Mouse (Mus musculus) cerebellum, postnatal 14 days (tissue): ENCODE data around the gene Rbms2.
A peak's percentile ranks its signal among the peaks of the same experiment; 100 is the strongest.

ENCODE experiments used
- DNase-seq, 2 experiments: peaks; one replicate each; pipeline ENCODE4 v3.0.0; 2021; ENCODE audit warnings: mixed read lengths in 2 of 2

The Rbms2 gene

DNA sequence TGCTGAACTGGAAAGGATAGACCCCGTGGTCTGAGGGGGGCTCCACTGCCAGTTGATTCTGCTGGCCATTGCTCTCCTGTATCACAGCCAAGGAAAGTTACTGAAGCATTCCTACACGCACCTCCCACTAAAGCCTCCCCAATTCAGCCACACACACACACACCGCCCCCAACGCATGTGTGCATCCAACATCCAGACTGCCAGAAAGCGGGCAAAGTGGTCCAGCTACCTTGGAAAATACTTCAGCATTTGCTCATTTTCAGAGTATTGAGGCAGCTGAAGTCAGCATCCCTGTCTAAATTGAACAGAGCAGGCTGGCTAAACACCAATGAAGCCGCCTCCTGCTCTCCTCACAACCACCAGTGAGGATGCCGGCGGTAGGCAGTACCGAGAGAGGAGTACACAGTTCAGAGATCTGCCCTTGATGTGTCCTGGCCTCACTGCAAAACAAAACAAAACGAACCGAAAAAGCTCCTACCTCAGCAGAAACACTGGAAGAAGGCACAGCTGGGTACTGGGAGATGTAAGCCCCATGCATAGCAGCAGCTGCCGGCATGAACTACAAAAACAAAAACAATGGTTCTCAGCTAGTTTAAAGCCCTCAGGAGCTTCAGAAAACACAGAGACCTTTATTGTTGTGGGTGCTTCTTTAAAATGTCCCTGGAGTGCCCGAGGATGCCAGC is 46.3 kb downstream of the Rbms2 start:
- no peak for DNase-seq

DNA sequence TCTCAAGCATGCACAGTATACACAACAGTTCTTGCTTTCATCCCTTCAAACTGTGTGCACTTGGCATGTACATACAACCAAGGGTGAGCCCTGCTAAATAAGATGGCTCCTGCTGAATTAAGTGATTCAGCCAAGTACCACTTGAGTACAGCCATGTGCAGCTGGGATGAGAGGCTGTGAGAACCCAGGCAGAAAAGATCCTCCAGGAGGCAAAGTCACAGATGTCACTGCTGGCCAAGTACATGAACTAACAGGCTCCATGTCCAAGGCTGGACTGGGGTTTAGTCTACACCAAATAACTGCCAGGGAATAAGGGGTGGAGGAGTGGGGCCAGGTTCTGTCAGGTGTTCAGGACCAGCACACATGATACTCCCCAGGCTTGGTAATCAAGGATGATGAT is 48.3 kb downstream of the Rbms2 start:
- peak in 1 of 2 experiments; percentile 22 for DNase-seq

DNA sequence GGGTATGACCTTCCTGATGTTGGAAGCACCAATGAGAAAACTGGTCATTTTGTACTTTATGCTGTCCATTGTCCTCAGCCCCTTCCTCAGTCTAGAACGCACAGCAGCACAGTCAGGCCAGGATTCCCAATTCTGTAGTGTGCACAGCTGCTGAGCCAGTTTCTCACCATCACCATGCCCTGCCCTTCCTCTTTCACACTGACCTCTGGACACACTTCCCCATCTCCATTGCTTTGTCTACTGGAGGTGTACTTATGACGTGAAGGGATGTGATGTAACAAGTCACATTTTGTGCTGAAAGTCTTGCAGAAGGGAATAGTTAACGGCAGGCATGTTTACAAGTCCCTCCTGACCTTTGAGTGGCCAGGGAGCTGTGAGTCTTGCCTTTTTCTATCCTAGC is 48.8 kb downstream of the Rbms2 start:
- no peak for DNase-seq

DNA sequence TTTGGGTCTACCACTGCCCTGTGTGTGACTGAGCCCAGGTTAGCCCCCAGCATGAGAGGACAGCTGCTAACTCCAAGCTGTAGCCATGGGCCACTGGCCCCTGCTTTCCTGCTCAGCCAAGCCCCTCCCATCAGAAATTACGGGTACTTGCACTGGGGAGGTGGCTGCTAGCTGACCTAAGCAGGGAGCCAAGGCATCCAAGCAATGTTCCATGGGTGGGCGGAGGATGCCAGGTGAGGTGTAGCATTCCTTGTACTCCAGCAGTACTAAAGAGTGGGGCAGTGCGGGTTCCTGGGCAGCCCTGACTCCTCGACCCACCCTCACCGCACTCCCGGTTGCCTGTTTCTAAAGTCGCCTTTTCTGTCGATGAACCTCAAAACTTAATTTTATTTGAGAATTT is 52.0 kb downstream of the Rbms2 start:
- no peak for DNase-seq

DNA sequence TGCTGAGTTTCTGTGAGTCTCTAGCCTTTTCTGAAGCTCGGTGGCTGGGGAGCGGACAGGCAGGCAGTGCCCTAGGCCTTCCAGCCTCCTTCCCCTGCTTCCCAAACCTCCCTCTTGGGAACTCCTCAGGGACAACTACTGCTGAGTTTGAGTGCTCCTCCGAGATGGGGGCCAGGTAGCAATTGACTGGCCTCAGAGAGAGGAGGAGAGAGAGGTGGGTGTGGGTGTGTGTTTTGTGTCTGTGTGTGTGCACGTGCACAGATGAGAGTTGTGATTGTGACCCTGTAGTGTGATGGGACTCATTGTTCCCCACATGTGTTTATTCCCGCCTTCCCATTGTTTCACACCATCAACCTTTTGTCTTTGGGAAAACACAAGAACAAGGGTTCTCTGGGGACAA is 52.6 kb downstream of the Rbms2 start:
- no peak for DNase-seq

DNA sequence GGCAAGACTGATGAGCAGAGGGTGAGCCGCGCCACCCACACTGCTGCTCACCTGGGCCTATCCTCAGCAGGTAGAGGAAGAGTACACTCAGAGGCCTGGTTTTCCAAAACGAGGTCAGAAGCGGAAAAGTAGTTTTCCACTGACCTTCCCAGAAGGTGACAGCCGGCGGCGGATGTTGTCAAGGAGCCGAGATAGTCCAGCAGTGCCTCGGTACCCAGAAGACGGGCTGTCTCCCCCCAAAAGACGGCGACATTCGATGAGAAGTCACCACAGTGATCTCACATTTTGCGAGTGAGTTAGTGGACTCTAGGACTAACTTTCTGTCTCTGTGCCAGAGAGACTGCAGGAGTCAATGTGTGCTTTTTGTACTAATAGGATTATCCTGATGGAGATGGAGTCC is 54.1 kb downstream of the Rbms2 start:
- DNase-seq = no peak

DNA sequence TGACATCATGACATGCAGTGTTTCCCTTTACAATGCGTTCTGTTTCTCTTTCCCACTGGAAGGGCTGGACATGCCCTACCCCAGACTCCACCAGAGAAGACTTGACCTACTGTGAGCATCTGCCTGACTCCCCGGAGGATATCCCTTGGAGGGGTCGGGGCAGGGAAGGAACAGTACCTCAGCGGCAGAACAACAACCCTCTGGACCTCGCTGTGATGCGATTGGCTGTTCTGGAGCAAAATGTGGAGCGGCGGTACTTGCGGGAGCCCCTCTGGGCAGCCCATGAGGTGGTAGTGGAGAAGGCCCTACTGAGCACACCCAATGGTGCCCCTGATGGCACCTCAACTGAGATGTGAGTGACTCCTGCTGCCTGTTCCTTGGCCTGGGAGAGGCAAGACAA is 55.3 kb downstream of the Rbms2 start:
- DNase-seq = no peak

DNA sequence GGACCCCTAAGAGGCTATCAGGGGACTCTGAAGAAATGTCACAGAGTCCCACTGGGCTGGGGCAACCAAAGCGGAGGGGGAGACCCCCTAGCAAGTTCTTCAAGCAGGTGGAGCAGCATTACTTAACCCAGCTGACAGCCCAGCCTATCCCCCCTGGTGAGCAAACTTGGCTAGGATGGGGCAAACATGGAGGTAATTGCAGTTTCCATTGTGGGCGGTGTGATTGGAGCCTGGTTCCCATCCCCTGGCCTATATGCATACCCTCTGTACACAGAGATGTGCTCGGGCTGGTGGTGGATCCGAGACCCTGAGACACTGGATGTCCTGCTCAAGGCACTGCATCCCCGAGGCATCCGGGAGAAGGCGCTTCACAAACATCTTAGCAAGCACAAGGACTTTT is 56.3 kb downstream of the Rbms2 start:
- DNase-seq = no peak

DNA sequence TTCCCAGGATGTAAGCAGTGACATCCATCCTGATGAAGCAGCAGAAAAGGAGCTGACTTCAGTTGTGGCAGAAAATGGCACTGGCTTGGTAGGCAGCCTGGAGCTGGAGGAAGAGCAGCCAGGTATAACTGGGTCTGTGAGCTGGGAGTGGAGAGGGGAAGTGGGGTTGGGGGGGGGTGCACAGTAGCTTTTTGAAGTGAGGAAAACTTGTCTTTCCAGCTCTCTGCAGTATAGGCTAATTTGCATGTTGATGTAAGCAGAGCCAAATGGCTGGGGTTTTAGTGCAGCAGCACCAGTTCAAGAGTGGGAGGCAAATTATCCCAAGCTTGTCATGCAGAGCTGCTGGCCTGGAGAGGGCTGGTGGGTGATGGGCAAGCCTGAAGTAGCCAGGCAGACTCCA is 68.9 kb downstream of the Rbms2 start:
- DNase-seq = no peak

DNA sequence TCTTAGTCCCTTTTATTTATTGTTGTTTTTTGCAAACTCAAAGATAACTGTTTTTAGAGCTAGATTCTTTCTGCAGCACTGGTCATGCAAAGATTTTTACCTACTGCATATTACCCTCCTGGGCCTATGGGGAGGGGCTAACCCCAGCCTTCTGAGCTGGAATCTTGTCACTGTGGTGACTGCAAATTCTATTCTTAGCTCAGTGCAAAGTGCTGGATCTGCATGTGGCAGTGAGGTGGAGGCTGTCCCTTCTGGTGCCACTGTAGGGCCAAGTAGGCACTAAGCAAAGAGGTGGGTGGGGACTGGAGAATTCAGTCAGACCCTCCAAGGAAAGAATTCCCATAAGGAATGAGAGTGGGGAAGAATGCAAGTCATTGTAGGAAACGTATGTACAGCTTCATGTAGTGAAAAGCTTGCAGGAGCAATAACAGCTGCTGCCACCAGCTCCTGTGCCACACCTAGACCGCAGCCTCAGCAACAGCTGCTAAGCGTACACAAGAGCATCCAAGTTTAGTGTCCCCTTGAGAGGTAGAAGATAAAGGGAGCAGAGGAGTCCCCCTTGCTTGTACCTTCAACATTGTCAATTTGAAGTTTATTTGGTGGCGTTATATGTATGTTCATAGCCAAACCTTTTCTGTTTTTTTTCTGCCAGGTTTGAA is 69.9 kb downstream of the Rbms2 start:
- DNase-seq = peak in 1 of 2 experiments; percentile 28

DNA sequence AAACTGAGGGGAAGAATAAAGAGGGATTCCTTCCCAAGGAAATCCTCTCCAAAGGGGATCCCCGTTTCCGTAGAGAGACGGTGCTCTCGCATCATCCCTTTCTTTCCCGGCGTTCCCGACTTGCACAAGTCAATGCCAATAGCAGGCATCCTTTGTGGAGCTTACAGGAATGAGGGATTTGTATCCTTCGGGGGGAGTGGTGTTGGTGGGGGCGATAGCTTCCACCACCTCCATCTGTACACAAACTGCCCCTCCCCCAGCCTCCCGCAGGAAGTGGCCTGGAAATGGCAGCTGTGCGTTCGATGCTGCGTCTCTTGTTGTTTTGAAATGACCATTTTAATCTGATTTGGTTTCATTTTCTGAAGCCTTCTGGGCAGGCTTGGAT is 82.5 kb downstream of the Rbms2 start:
- DNase-seq = peak; percentile 80 to 92

DNA sequence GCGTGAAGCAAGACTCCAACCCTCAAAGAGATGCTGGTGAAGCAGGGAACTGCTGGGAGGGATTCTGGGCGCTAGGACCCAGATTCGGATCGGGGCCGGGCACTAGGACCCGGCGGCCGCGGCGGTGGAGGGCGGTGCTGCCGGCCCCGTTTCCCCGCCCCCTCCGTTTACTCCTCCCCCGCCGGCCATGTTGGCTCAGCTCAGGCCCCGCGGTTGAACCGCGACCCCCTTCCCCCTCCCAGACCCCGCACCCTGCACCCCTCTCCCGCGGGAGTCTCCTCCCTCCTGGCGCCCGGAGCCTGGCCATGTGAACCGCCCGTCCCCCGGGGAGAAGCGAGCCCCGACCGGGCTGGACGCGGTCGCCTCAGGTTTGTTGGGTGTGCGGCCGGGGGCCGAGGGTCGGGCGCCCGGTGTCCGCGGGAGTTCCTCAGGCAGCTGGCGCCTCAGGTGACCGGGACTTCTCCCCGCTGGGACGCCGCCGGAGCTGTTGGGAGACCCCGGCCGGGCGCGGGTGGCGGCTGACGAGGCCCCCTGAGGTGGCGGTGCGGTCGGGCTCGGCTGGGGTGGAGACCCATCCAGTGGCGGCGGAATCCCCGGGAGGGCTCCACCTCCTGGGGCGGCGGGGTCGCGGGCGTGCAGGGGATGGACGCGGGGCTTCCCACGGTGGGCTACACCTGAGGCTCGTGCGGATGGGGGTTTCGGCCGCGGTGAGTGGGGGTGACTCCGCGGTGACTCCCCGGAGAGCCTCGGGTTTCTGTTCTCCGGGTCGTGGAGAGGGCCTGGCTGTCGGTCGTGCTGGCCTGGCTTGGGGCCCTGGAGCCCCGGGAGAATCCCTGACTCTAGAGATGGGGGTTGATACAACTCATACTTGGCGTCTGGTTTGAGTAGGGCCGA is 83.2 kb downstream of the Rbms2 start:
- DNase-seq = peak; percentile 92 to 93

DNA sequence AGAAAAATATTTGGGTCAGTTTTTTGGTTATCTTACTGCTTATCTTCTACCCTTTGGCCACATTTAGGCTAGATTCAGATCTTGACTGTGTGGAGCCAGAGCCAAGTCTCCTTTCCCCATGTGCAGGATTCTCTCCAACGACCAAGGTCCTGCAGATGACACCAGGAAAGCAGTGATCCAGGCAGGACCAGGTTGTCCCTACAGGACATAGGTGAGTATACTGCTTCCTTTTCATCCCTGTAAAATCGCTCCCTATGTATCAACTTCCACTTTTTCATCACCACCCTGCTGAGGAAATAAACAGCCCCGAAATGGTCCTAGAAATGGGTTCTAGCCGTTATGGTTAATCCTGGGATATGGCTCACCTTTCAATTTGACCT is 83.8 kb downstream of the Rbms2 start:
- DNase-seq = no peak

DNA sequence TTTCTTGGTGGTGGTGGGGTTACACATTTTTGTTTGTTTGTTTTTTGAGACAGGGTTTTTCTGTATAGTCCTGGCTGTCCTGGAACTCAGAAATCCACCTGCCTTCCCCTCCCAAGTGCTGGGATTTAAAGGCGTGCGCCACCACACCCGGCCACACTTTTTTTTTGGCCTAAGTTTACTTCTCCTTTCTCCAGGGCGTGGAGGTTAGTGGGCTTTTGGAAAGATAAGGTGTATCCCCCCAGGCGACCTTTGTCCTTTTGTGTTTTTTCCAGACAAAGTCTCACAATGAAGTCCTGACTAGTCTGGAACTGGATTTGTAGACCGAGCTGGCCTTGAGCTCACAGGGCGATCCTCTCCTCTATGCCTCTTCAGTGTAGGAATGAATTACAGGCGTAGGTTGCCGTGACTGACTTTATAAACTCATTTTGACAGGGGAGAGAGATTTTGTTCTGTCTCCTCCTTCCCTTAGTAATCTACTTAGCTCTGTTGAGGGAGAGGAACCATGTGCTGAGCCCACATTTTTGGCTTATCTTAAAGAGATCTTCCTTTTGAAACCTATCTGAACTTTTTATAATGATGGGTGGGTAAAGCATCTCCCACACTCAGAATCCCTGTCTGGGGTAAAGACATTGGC is 85.0 kb downstream of the Rbms2 start:
- no peak for DNase-seq

DNA sequence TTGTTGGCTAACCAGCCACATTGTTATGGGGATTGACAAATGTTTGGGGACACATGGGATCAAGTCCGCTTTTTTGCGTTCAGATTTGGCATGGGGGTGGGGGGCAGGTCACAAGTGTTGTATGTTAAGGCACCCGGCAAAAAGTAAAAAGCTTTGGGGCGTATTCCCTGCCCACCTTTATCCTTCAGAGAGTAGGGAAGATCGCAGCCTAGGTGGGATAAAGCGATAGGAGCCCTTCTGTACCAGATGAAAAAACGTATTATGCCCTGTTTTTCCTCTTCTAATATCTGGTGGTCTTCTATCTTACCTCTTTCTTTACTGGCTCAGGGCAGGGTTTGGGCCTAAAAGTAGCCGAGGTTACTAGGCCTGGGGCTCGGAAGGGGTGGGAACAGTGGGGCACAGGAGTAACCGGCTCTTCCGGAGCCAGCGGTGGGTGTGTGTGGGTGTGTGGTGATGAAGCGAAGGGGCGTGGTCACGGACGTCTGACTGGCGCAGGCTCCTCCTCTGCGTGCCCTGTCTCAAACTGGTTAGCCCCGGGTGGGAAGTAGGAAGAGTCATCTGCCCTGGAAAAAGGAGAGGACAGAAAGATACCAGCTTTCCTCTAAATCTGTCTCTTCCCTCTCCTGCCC is 85.6 kb downstream of the Rbms2 start:
- DNase-seq = peak; percentile 72 to 78

DNA sequence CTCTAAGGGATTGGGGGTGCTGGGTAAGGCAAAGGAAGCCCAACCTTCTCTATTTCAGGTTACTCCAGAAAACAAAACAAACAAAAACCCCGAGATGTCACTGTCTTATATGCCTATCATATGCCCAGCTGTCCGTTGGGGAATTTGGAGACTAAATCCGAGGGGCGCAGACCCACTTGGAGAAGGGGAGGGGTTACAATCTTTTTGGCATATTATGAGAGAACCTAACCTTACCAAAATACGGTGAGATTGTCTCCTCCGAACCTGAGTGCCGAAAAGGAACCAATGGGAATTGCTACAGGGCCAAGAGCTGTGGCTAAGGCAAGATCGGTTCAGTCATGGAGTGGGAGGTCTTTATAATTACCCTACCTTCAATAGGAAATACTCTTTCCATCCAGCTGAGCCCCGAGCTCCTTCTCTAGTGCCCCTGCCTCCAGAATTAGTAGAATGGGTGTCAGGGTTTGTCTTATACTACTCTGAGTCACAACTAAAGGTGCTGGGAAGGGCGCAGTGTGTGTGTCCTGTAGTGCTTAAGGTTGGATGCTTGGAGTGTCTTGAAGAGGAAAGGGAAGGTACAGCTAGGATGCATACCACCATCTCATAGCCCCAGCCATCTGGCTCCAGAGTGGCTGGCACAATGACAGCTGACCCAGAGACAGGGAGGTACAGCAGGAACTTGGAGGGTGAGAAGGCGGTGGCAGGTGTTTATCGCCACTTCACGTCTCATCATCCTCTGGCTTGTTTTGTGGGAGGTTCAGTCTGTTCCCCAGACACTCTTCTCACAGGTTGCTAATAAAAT is 86.4 kb downstream of the Rbms2 start:
- peak; percentile 64 to 75 for DNase-seq

DNA sequence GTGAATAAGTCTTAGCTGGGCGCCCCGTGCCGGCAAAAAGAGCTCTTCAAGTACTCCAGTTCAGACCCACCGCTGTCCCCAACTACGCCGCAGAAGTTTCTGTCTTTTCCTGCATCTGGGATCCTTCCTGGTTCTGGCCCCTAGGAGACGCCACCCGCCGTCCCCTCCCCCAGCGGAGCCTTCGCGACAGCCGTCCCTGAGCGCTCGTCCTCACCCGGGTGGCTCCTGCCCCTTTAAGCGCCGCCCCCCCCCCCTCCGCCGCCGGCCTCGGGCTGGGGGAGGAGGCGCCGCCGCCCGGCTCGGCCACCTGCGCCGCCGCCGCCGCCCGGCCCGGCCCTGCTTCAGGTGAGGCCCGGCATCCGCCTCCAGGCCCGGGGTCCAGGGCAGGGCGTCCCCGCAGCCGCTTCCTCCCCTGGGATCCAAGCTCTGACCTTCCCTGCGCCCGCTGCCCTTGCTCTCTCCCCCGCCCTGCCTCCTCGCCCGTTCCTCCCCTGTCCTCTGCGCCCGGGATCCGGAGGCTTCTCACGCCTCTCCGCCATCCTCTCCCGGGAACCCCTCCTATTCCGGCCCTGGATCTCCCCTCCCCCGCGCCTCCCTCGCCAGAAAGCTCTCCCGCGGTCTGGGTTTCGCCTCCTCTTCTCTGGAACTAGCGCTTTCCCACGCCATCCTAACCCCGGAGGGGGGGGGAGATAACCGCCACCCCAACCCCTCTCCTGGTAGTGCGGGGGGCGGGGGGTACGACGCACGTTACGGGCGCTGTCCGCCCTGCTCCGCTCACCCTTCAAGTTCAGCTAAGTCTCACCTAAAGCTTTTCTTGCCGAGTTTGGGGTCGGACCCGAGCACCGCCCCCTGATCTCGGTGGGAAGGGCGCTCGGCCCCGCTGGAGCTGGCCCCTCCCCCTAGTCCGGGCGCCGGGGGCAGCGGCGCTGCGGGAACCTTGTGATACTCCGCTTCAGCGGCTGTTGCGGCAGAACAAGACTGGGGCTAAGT is 87.3 kb downstream of the Rbms2 start:
- peak; percentile 79 to 82 for DNase-seq

DNA sequence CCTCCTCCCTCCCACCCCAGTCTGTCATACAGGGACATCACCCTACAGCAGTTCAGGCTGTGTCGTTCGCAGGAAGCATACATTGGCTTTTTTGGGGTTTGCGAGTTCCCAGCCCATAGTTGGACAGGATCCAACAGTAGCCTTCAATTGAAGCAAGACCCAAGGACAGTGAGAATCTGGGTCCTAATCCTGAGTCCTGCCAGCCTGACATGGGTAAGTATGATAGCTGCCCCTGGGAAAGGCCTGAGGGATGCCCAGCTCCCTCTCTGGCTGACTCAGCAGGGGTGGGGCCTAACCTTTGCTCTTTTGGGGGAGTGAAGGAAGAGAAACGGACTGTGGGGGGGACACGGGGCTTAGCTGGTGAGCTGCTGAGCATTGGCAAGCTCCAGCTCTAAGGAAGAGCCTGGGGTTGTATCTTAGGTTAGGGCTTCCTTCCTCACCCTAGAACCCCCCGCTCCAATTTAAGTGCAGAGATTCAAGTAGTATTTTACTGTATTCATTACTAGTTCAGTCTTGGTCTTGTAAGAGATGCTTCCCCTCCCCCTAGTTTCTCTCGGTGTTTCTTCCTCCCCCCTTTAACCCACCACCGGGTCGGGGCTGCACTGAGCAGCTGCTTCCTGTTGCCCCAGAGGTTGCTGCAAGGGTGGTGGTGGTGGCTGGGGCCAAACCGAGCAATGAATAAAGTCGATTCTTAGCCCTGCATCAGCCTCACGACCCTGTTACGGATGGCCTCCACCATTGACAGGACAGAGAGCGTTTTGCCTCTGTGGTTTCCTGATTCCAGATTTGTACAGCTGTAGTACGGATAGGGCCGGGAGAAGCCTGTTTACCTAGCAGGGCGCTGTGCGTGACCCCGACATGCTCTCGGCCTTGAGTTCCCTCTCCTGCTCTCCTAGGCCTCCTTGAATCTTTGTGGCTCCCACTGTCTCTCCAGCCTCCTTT is 88.3 kb downstream of the Rbms2 start, which contains the start of gene Baz2a:
Gene Baz2a, plus strand, starts transcription at position 14 of the 942 bp plus-strand sequence.
- DNase-seq = peak; percentile 65 to 71
